Mouse (Mus musculus): ENCODE data around the gene Tarm1. TPM values are rescaled to one million over a fixed set of nuclear protein-coding genes. Genes with fewer than 3 reads are reported as not detected.

Gene Tarm1
- 0.36 and 0.72 TPM in 2 replicates for polyA plus RNA-seq (2012; rRNA removed; ENCODE audit: low replicate concordance)

GRCm38 (mm10) chr7:3502439-3502838 lies at the start of gene Tarm1:
TSS of gene Tarm1 (minus strand) at chr7:3502624.

Other genes with a start within 250 kb of the Tarm1 start
- 398 and 647 TPM in 2 replicates for gene Myadm, start 213.5 kb downstream of the Tarm1 start, polyA plus RNA-seq (2012; rRNA removed; ENCODE audit: low replicate concordance)
- 4.4 and 5.7 TPM in 2 replicates for gene Prkcg, start 213.4 kb downstream of the Tarm1 start, polyA plus RNA-seq (2012; rRNA removed; ENCODE audit: low replicate concordance)
- 17.0 and 17.8 TPM in 2 replicates for gene Cacng7, start 169.7 kb downstream of the Tarm1 start, polyA plus RNA-seq (2012; rRNA removed; ENCODE audit: low replicate concordance)
- gene Cacng8, start 111.9 kb downstream of the Tarm1 start, polyA plus RNA-seq (2012; rRNA removed; ENCODE audit: low replicate concordance) = 0.09 and 0.54 TPM in 2 replicates
- gene Cacng6, start 78.4 kb downstream of the Tarm1 start, polyA plus RNA-seq (2012; rRNA removed; ENCODE audit: low replicate concordance) = 26.9 TPM in 1 of 2 replicates, not detected in the other
- gene Oscar, start 113.5 kb upstream of the Tarm1 start, polyA plus RNA-seq (2012; rRNA removed; ENCODE audit: low replicate concordance) = 0.49 and 0.59 TPM in 2 replicates
- 235 and 511 TPM in 2 replicates for gene Ndufa3, start 114.7 kb upstream of the Tarm1 start, polyA plus RNA-seq (2012; rRNA removed; ENCODE audit: low replicate concordance)
- gene Tfpt, start 127.3 kb upstream of the Tarm1 start, polyA plus RNA-seq (2012; rRNA removed; ENCODE audit: low replicate concordance) = 6.4 TPM in 2 replicates
- gene Prpf31, start 127.4 kb upstream of the Tarm1 start, polyA plus RNA-seq (2012; rRNA removed; ENCODE audit: low replicate concordance) = 22.8 and 32.4 TPM in 2 replicates
- gene Cnot3, start 142.6 kb upstream of the Tarm1 start, polyA plus RNA-seq (2012; rRNA removed; ENCODE audit: low replicate concordance) = 52.9 and 87.1 TPM in 2 replicates
- 3.4 and 3.5 TPM in 2 replicates for gene Leng1, start 163.2 kb upstream of the Tarm1 start, polyA plus RNA-seq (2012; rRNA removed; ENCODE audit: low replicate concordance)
- gene Tmc4, start 174.9 kb upstream of the Tarm1 start, polyA plus RNA-seq (2012; rRNA removed; ENCODE audit: low replicate concordance) = 55.3 and 61.9 TPM in 2 replicates
- 117 and 137 TPM in 2 replicates for gene Tsen34, start 190.2 kb upstream of the Tarm1 start, polyA plus RNA-seq (2012; rRNA removed; ENCODE audit: low replicate concordance)
- 60.3 and 80.5 TPM in 2 replicates for gene Mboat7, start 190.9 kb upstream of the Tarm1 start, polyA plus RNA-seq (2012; rRNA removed; ENCODE audit: low replicate concordance)
- 986 and 1,597 TPM in 2 replicates for gene Rps9, start 201.4 kb upstream of the Tarm1 start, polyA plus RNA-seq (2012; rRNA removed; ENCODE audit: low replicate concordance)
- 39.9 and 67.0 TPM in 2 replicates for gene Pirb, start 217.8 kb upstream of the Tarm1 start, polyA plus RNA-seq (2012; rRNA removed; ENCODE audit: low replicate concordance)

All from mammary gland, adult 2 months (tissue).